8 mouse cellular contexts compared by ENCODE assay signal in the genomic region with DNA sequence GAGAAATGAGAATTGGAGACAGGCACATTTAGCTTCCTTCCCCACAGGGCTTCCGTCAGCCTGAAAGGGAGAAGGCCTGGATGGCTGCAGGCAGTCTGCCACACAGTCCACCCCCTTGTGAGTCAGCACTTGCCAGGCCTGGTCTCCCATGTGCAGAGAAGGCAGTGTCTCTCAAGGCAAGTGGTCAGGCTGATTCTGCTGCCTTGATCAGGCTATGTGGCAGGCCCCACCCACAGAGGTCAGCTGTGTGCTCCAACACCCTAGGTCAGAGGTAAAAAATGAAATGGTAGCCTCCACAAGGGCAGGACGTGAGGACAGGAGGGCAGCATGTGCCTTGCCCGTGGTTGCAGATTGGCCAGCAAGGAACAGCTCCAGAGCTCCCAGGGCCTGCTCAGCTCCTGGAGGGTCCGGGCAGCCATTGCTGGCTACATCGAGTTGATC.
A peak's percentile ranks its signal among the peaks of the same experiment; 100 is the strongest.
DNase-seq lines count a peak whose midpoint lies in the region; ATAC-seq lines count a peak whose summit lies in the region.

No protein-coding gene starts in this region.

- DNase-seq in ovary, adult 18-20 months (ENCODE audit: low spot score) = peak; percentile 38
- no peak for DNase-seq in ovary, postnatal 14 days (ENCODE audit: low spot score)
- peak; percentile 31 to 52 for DNase-seq in left cerebral cortex, postnatal 36 days (ENCODE audit: low spot score in 2 of 2)
- peak; percentile 47 to 63 for DNase-seq in natural killer cell, adult 2 months (ENCODE audit: low spot score in 2 of 2)
- DNase-seq in testis, postnatal 10 days (ENCODE audit: low spot score) = no peak
- no peak for DNase-seq in thymus, postnatal 10 days (ENCODE audit: low spot score in 2 of 2)

- H3K9ac ChIP-seq in heart, embryonic 11.5 days (ENCODE audit: low read depth, low read length) = peak overlapping the region; percentile 59; the same call in 1 of the 2 replicates

- H3K4me1 ChIP-seq in heart, embryonic 11.5 days (ENCODE audit: control insufficient read depth, insufficient read depth, low read length) = peaks cover 61% of the 10 kb centered on the region

- WGBS in heart, embryonic 11.5 days (ENCODE audit: insufficient replicate concordance) = 64% methylated on average over 5 of the region's 5 CpGs

- peak; percentile 67 for ATAC-seq in common myeloid progenitor, adult 5-6 weeks (replicated peaks; ENCODE audit: low read depth, poor library complexity, severe bottlenecking)
- peak; percentile 84 for ATAC-seq in heart, embryonic 11.5 days (replicated peaks; ENCODE audit: insufficient number of reproducible peaks, low FRiP score, low TSS enrichment)

- H3K4me3 ChIP-seq in heart, embryonic 11.5 days (ENCODE audit: low read depth, low read length) = no peak overlapping the region

- no peaks in the 10 kb centered on the region for H3K27me3 ChIP-seq in heart, embryonic 11.5 days (ENCODE audit: control insufficient read depth, insufficient read depth, low read length)

- H3K9me3 ChIP-seq in heart, embryonic 11.5 days (replicated peaks; ENCODE audit: control insufficient read depth, low read length) = no peaks in the 10 kb centered on the region

- intact Hi-C loops in left cerebral cortex, postnatal 36 days (cut with DNase I) = no loop called here

- H3K4me2 ChIP-seq in heart, embryonic 11.5 days = peak overlapping the region; percentile 30; the same call in 1 of the 2 replicates

- no peaks in the 10 kb centered on the region for H3K36me3 ChIP-seq in heart, embryonic 11.5 days (ENCODE audit: control insufficient read depth, insufficient read depth, low read length)

- H3K27ac ChIP-seq in heart, embryonic 11.5 days (ENCODE audit: low read depth, low read length) = peak overlapping the region; percentile 86

Comparison
In these comparisons a context has a peak if more than half of its experiments do, and no peak if none do; other contexts are left out.
1. DNase-seq: peak in ovary, adult 18-20 months (single experiment), left cerebral cortex, postnatal 36 days (2 of 2) and natural killer cell, adult 2 months (2 of 2); none in ovary, postnatal 14 days (single experiment), testis, postnatal 10 days (single experiment) and thymus, postnatal 10 days (0 of 2).